Mouse (Mus musculus) forebrain, embryonic 16.5 days (tissue): Measurements from ENCODE around the gene Rps3a1. TPM values are rescaled to one million over a fixed set of nuclear protein-coding genes. Genes with fewer than 3 reads are reported as not detected.

ENCODE experiments used
- ATAC-seq: fragments of 200-750 bp; cut with Nextera tagmentation; 2 replicates; pipeline ENCODE4 v1.8.0; 2017; ENCODE audit warnings: mild to moderate bottlenecking, moderate library complexity
- H3K27ac ChIP-seq: fragments of 300-500 bp; sonication (generic); 2 replicates; pipeline ENCODE4 v1.5.1; 2014; ENCODE audit warnings: low read length, control low read depth
- H3K27me3 ChIP-seq: fragments of 300-500 bp; sonication (generic); replicated peaks from 2 replicates; pipeline ENCODE4 v1.6.1; 2014; ENCODE audit warnings: low read length; ENCODE audit not compliant: control insufficient read depth, insufficient read depth
- H3K36me3 ChIP-seq: fragments of 300-500 bp; sonication (generic); 2 replicates; pipeline ENCODE4 v1.6.1; 2014; ENCODE audit not compliant: control insufficient read depth, insufficient read depth
- H3K4me1 ChIP-seq: fragments of 300-500 bp; sonication (generic); replicated peaks from 2 replicates; pipeline ENCODE4 v1.6.1; 2014; ENCODE audit warnings: low read length; ENCODE audit not compliant: control insufficient read depth, insufficient read depth
- H3K4me2 ChIP-seq: fragments of 300-500 bp; sonication (generic); 2 replicates; pipeline ENCODE4 v1.6.1; 2014; ENCODE audit warnings: mild to moderate bottlenecking, low read length, control low read depth
- H3K4me3 ChIP-seq: fragments of 300-500 bp; sonication (generic); replicated peaks from 2 replicates; pipeline ENCODE4 v1.5.1; 2014; ENCODE audit warnings: mild to moderate bottlenecking, low read length, control low read depth
- H3K9ac ChIP-seq: fragments of 300-500 bp; sonication (generic); replicated peaks from 2 replicates; pipeline ENCODE4 v1.6.1; 2014; ENCODE audit warnings: low read depth, low read length, control low read depth
- H3K9me3 ChIP-seq: fragments of 300-500 bp; sonication (generic); 2 replicates; pipeline ENCODE4 v1.6.1; 2016; ENCODE audit warnings: low read length; ENCODE audit not compliant: control insufficient read depth
- WGBS: fragments of 180-500 bp; shearing (Covaris S2); extraction: QIAGEN DNeasy Blood & Tissue Kit; methylation state at CpG from one replicate; pipeline ENCODE4 v1.1.7; 2014; 5-methylcytosine and 5-hydroxymethylcytosine counted together
- polyA plus RNA-seq: library from polyadenylated mRNA; unstranded; fragments of >200 nt; fragmentation: Nextera tagmentation; extraction: Ambion mirVana; gene quantifications from 2 replicates; pipeline ENCODE4 v1.2.1, GENCODE M21; 2015

Gene Rps3a1
- polyA plus RNA-seq, result 654 and 744 TPM in 2 replicates

DNA sequence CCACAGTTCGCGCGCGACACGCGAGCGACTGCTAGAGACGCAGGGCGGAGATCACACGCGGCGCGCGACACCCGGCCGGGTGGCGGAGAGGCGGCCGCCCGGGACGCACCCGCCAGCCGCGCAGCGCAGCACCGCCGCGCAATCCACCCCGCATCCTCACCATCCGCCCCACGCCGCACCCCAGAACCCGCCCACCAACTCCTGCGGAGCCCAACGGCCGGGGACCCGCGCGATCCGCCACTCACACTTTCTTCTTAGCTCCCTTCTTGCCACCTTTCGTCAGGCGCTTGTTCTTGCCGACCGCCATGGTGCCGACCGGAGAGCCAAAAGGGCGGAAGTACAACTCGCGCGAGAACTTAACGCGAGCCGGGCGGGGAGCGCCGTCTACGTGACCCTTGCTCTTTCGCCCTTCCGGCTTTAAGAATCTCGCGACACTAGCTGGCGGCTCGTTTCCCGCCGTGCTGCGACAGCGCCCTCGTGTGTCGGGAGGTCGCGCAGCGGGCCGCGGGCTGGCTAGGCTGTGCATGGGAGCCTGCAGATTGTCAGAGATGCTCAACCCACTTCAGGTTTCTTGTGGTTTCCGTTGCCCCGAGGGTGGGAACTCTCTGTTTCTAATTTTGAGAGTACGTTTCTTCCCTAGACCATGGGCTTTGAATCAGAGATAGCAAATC, at the start of gene Rps3a1:
Gene Rps3a1, minus strand, starts transcription at position 440 of the 671 bp plus-strand sequence.
- under 1% methylated on average over 73 of the region's 77 CpGs for WGBS
- H3K9me3 ChIP-seq, result no peaks in the 10 kb centered on the region
- ATAC-seq, result peak; percentile 94
- H3K27me3 ChIP-seq, result no peaks in the 10 kb centered on the region
- H3K36me3 ChIP-seq, result peaks cover 8% of the 10 kb centered on the region
- peak within 1 kb of the TSS; percentile 74 for H3K27ac ChIP-seq
- H3K4me2 ChIP-seq, result peak within 1 kb of the TSS; percentile 85
- H3K4me1 ChIP-seq, result peaks cover 13% of the 10 kb centered on the region
- peak within 1 kb of the TSS; percentile 70 for H3K4me3 ChIP-seq
- H3K9ac ChIP-seq, result peak within 1 kb of the TSS; percentile 88

DNA sequence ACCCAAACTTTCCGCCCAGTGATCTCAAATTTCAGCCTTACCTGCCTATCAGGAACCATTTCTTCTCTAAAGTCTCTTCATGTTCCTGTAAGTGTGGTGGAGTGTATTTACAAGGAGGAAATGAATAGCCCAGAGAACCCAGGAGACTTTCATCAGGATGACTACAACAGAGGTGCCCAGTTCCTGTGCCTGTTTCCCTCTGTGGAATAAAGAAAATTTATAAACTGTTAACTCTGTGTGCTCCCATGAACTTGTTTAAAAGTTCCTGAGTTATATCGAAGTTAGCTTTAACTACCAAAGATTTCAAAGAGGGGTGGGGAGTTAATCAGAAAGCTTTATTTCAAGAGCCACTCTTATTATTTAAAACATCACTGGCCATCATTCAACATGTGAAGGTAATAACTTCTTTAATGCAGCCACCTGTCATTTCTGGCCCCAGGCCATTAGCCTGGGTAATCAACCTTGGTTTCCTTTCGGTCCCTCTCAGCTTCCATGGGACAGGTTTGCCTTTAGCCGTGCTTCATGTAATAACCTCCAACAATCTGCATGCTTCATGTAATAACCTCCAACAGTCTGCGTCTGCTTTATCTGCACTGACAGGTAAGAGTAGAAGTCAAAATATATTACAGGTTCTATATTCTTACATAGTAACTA, 45.4 kb upstream of the Rps3a1 start:
- ATAC-seq, result no peak
- Histone ChIP-seq H3K27ac (no peak overlapping the region), H3K27me3 (no peaks in the 10 kb centered on the region), H3K4me3 (no peak overlapping the region), H3K4me2 (no peak overlapping the region), H3K9ac (no peak overlapping the region), H3K4me1 (no peaks in the 10 kb centered on the region), H3K9me3 (no peaks in the 10 kb centered on the region), H3K36me3 (no peaks in the 10 kb centered on the region)
- 69% methylated on average over 5 of the region's 5 CpGs for WGBS

DNA sequence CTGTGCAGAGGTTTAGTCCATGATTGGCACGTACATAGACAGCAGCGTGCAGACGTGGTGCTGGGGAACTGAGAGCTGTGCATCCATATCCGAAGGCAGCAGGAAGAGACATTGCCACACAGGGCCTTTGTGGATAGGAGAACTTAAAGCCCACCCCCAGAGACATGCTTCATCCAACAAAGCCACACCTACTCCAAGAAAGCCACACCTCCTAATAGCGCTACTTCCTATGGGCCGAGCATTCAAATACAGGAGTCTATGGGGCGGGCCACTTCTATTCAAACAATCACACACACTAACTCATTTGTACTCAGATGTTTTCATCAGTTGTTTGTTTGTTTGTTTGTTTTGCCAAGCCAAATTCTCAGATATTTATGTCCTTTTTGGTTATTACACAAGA, 42.0 kb upstream of the Rps3a1 start:
- no peak overlapping the region for H3K27ac ChIP-seq
- H3K9ac ChIP-seq, result no peak overlapping the region
- no peak for ATAC-seq
- no peaks in the 10 kb centered on the region for H3K36me3 ChIP-seq
- no peaks in the 10 kb centered on the region for H3K9me3 ChIP-seq
- no peak overlapping the region for H3K4me3 ChIP-seq
- H3K27me3 ChIP-seq, result no peaks in the 10 kb centered on the region
- 85% methylated on average over 7 of the region's 7 CpGs for WGBS
- no peak overlapping the region for H3K4me2 ChIP-seq
- no peaks in the 10 kb centered on the region for H3K4me1 ChIP-seq

DNA sequence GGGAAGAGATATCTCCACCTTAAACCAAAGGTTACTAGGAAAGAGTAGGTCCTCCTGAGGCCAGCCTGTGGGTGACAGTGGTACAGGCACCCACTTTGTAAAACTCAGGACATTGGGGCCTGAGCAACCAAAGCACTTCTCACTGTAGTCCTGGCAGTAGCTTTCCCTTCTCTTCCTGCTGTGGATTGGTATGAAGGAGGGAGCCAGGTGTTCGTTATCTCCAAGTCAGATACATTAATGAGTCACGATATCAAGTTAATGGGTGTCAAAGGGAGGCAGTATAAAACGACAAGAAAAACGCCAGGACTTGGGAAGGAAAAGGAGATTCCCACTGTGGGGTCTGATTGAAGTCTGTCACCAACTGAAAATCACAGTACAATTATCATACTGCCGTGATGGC, 38.6 kb upstream of the Rps3a1 start:
- ATAC-seq, result no peak
- H3K27ac ChIP-seq, result no peak overlapping the region

DNA sequence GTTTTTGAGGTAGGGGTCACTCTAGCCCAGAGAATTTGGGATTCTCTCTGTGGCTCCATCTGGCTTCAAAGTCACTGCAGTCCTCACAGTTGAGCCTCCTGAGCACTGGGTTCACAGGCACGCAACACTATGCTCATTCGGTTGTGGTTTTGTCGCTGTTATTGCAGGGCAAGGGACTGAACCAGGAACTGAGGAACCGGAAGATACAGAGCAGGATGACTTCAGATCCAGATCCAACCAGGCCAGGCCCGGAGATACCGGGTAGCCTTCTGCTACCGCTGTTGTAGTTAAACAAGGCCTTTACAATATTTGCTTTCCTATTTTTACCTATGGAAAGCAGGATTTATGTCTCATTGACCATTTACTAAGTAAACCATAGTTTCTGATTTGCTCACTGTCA, 37.2 kb upstream of the Rps3a1 start:
- no peak overlapping the region for H3K4me3 ChIP-seq
- H3K9me3 ChIP-seq, result no peaks in the 10 kb centered on the region
- H3K4me1 ChIP-seq, result no peaks in the 10 kb centered on the region
- no peak overlapping the region for H3K9ac ChIP-seq
- no peak for ATAC-seq
- H3K27ac ChIP-seq, result no peak overlapping the region
- no peaks in the 10 kb centered on the region for H3K36me3 ChIP-seq
- H3K4me2 ChIP-seq, result no peak overlapping the region
- WGBS, result 91% methylated on average over 7 of the region's 7 CpGs
- H3K27me3 ChIP-seq, result no peaks in the 10 kb centered on the region

More for the DNA sequence above, 38.6 kb upstream of the Rps3a1 start:
- no peak overlapping the region for H3K4me3 ChIP-seq
- H3K27me3 ChIP-seq, result no peaks in the 10 kb centered on the region
- no peaks in the 10 kb centered on the region for H3K36me3 ChIP-seq
- WGBS, result 47% methylated on average over 5 of the region's 5 CpGs
- no peaks in the 10 kb centered on the region for H3K9me3 ChIP-seq
- H3K9ac ChIP-seq, result no peak overlapping the region
- H3K4me1 ChIP-seq, result no peaks in the 10 kb centered on the region
- no peak overlapping the region for H3K4me2 ChIP-seq

DNA sequence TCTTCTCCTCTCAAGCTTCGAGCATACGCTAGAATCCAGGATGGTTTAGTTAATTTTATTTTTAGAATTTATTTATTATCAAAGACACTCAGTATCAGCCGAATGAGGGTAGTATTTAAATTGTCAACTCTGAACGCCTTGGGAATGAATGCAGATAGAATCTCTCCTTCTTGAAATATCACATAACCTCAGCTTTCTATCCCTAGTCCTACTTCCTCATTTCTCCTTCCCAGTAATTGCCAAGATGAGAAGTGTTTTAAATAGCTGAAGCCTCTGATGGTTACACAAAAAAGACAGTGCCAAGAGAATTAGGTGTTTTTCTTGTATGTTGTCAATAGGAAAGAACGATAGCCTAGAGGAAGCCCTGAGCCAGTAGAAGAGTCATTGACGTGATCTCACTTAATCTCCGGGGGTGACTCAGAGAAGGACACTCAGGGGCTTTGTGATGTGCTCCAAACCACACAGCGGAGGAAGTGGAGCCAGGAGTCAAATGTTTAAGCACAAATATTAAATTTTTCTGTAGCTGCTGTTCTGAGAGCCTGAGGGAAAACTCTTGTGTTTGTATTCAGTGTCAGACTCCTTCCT, 26.4 kb upstream of the Rps3a1 start:
- Histone ChIP-seq H3K27ac (no peak overlapping the region), H3K27me3 (no peaks in the 10 kb centered on the region), H3K9ac (no peak overlapping the region), H3K4me2 (no peak overlapping the region), H3K36me3 (no peaks in the 10 kb centered on the region), H3K4me1 (0 out of 2 replicates have a peak, but pooled peaks cover 3% of the 10 kb centered on the region), H3K4me3 (no peak overlapping the region), H3K9me3 (no peaks in the 10 kb centered on the region)
- ATAC-seq, result no peak
- 75% methylated on average over 8 of the region's 8 CpGs for WGBS

DNA sequence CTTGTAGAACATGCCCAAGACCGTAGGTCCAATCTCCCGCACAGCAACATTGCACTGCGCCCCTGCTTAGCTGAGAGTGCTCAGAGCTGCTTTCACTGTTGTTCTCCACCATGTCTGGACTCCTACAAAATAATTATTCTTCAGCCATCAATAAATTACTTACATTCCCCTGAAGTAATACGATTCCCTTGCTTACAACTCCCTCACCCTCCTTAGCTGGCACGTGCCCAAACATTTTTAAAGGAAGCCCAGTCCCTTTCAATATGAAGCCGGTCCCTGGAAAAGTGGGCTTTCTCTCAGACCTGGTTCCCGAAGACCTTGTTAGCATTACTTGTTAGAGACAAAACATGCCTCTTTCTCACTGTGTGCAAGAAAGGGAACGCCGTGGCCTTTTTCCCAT, 7.0 kb upstream of the Rps3a1 start:
- Histone ChIP-seq H3K4me1 (no peaks in the 10 kb centered on the region), H3K4me3 (no peak overlapping the region)
- ATAC-seq, result no peak

DNA sequence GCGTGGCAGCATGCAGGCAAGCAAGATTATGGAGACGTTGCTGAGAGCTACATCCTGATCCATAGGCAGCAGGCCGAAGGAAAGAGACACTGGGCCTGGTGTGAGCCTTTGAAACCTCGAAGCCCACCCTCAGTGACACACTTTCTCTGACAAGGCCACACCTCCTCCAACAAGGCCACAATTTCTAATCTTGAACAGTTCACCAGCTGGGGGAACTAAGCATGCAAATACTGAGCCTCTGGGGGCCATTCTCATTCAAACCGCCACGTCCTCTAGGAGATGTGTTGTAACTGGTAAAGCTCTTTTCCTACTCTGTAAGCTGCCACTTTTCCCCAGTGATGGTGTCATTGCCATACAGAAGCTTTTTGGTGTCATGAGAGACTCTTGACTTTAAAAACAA, 6.6 kb upstream of the Rps3a1 start:
- Histone ChIP-seq H3K27me3 (no peaks in the 10 kb centered on the region), H3K4me2 (no peak overlapping the region), H3K4me3 (no peak overlapping the region), H3K36me3 (no peaks in the 10 kb centered on the region), H3K9me3 (no peaks in the 10 kb centered on the region), H3K9ac (no peak overlapping the region), H3K4me1 (no peaks in the 10 kb centered on the region), H3K27ac (no peak overlapping the region)
- 64% methylated on average over 6 of the region's 6 CpGs for WGBS
- no peak for ATAC-seq

More for the DNA sequence above, 7.0 kb upstream of the Rps3a1 start:
- no peak overlapping the region for H3K9ac ChIP-seq
- 43% methylated on average over 9 of the region's 9 CpGs for WGBS
- H3K36me3 ChIP-seq, result no peaks in the 10 kb centered on the region
- H3K27me3 ChIP-seq, result no peaks in the 10 kb centered on the region
- H3K9me3 ChIP-seq, result no peaks in the 10 kb centered on the region
- no peak overlapping the region for H3K27ac ChIP-seq
- no peak overlapping the region for H3K4me2 ChIP-seq

DNA sequence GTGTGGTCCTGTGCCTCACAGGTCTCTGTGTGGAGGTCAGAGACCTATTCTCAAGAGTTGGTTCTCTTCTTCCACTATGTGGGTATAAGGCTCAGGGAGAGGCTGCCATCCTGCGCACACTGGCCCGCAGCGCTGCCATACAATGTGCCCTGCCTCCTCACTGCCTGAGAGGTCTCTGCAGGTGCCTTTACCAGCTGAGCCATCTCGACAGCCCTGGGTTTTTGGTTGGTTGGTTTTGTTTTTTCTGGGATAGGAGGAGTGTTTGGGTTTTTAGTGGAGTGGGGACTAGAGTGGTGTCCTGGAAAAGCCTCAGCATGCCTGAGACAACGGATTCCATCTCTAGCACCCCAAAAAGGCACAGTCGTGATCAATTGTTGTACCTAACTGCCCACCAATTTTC, 841 bp upstream of the Rps3a1 start:
- H3K4me2 ChIP-seq, result no peak overlapping the region
- no peak overlapping the region for H3K9ac ChIP-seq
- H3K27ac ChIP-seq, result no peak overlapping the region
- 83% methylated on average over 6 of the region's 6 CpGs for WGBS
- H3K4me1 ChIP-seq, result peaks cover 13% of the 10 kb centered on the region
- H3K4me3 ChIP-seq, result no peak overlapping the region
- no peaks in the 10 kb centered on the region for H3K9me3 ChIP-seq
- no peaks in the 10 kb centered on the region for H3K27me3 ChIP-seq
- no peak for ATAC-seq
- peaks cover 4% of the 10 kb centered on the region; the same call in 1 of the 2 replicates for H3K36me3 ChIP-seq
